Mouse (Mus musculus) embryonic facial prominence, embryonic 12.5 days (tissue): ENCODE results near the gene Ppox. TPM values are rescaled to one million over a fixed set of nuclear protein-coding genes. Genes with fewer than 3 reads are reported as not detected.
A peak's percentile ranks its signal among the peaks of the same experiment; 100 is the strongest.

Source experiments
- ATAC-seq: fragments of 200-750 bp; cut with Nextera tagmentation; 2 replicates; pipeline ENCODE4 v1.8.0; 2017; ENCODE audit not compliant: insufficient number of reproducible peaks, insufficient read depth, low FRiP score, low TSS enrichment
- H3K27ac ChIP-seq: fragments of 300-500 bp; sonication (generic); 2 replicates; pipeline ENCODE4 v1.5.1; 2016; ENCODE audit warnings: mild to moderate bottlenecking
- H3K27me3 ChIP-seq: fragments of 300-500 bp; sonication (generic); 2 replicates; pipeline ENCODE4 v1.6.1; 2016; ENCODE audit warnings: mild to moderate bottlenecking, moderate library complexity
- H3K36me3 ChIP-seq: fragments of 300-500 bp; sonication (generic); 2 replicates; pipeline ENCODE4 v1.6.1; 2016; ENCODE audit warnings: mild to moderate bottlenecking
- H3K4me1 ChIP-seq: fragments of 300-500 bp; sonication (generic); 2 replicates; pipeline ENCODE4 v1.6.1; 2016
- H3K4me2 ChIP-seq: fragments of 300-500 bp; sonication (generic); replicated peaks from 2 replicates; pipeline ENCODE4 v1.6.1; 2016; ENCODE audit warnings: mild to moderate bottlenecking, moderate library complexity
- H3K4me3 ChIP-seq: fragments of 300-500 bp; sonication (generic); 2 replicates; pipeline ENCODE4 v1.5.1; 2016; ENCODE audit warnings: mild to moderate bottlenecking
- H3K9ac ChIP-seq: fragments of 300-500 bp; sonication (generic); 2 replicates; pipeline ENCODE4 v1.6.1; 2016; ENCODE audit warnings: mild to moderate bottlenecking, moderate library complexity
- H3K9me3 ChIP-seq: fragments of 300-500 bp; sonication (generic); 2 replicates; pipeline ENCODE4 v1.6.1; 2016; ENCODE audit warnings: mild to moderate bottlenecking, moderate library complexity
- WGBS: fragments of 180-500 bp; shearing (Covaris S2); methylation state at CpG from one replicate; pipeline ENCODE4 v1.1.7; 2016; 5-methylcytosine and 5-hydroxymethylcytosine counted together
- polyA plus RNA-seq: library from polyadenylated mRNA; unstranded; fragments of >200 nt; fragmentation: Nextera tagmentation; extraction: Ambion mirVana; gene quantifications from 2 replicates; pipeline ENCODE4 v1.2.1, GENCODE M21; 2016

Gene Ppox
- polyA plus RNA-seq, 1 experiment from 2014 or later, result 75.4 TPM

DNA sequence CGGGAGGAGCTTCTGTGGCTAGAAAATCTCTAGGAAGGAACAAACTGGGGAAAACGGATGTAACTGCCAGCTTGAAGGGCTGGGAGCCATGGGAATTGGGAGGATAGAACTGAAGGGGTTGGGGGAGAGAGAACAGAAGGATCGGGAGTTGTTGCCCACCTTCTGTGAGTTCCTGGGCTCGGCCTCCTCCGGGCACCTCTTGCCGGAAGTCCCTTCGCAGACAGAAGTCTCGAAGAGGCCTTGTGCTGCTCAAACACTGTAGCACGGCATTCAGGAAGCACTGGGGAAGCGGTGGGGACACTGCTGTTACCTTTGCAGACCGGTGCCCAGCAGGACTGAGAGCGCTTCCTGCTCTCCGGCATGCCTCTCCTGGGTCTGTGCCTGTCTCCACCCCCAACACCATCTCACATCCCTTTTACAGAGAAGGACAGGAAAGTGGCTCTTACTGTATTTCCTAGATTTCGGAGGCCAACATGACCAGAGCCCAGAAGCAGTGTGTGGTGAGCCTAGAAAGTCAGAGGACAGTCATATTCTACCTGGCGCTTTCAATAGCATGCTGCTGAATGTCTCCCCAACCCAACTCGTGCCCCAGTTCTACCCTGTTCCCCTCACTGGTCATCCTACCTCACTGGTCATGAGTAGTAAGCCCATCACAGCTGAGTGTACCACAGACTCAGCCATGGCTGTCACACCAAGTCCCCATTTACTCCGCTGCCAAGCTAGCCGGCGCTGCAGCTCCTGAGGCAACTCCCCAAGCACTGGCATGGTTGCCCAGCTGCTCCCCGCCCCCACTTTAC is 4.3 kb upstream of the Ppox start:
- peaks cover 61% of the 10 kb centered on the region for H3K36me3 ChIP-seq
- 88% methylated on average over 20 of the region's 20 CpGs for WGBS

DNA sequence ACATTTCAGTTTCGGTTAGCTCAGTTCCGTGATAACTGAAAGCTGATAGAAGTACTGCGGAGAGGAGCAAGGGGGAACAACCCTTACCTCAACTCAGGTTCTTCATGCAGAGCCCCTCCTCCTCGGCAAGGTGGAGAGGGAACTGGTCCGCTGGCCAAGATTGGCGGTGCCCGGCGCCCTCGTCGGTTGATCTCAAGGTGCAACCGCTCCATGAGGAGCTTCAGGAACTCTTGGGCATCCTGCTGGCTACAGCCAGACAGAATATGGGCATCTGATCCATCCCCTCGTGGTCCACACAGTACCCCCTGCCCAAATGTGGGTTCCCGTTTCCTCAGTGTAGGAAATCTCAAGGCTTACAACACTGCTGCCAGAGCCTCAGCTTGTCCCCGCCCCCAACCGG is 3.5 kb upstream of the Ppox start:
- H3K9me3 ChIP-seq, result no peaks in the 10 kb centered on the region
- H3K27ac ChIP-seq, result no peak overlapping the region
- ATAC-seq, result no peak
- H3K4me1 ChIP-seq, result peaks cover 32% of the 10 kb centered on the region
- 92% methylated on average over 15 of the region's 15 CpGs for WGBS
- no peak overlapping the region for H3K4me2 ChIP-seq
- no peak overlapping the region for H3K9ac ChIP-seq
- H3K27me3 ChIP-seq, result no peaks in the 10 kb centered on the region
- peaks cover 55% of the 10 kb centered on the region for H3K36me3 ChIP-seq
- H3K4me3 ChIP-seq, result no peak overlapping the region

More for the DNA sequence above, 4.3 kb upstream of the Ppox start:
- peak overlapping the region; percentile 17; the same call in 1 of the 2 replicates for H3K27ac ChIP-seq
- no peak overlapping the region for H3K4me3 ChIP-seq
- no peaks in the 10 kb centered on the region for H3K27me3 ChIP-seq
- peaks cover 24% of the 10 kb centered on the region for H3K4me1 ChIP-seq
- H3K9me3 ChIP-seq, result no peaks in the 10 kb centered on the region
- ATAC-seq, result no peak
- 0 out of 2 replicates have a peak overlapping the region, but pooled peaks have one; percentile 7 for H3K9ac ChIP-seq
- no peak overlapping the region for H3K4me2 ChIP-seq

DNA sequence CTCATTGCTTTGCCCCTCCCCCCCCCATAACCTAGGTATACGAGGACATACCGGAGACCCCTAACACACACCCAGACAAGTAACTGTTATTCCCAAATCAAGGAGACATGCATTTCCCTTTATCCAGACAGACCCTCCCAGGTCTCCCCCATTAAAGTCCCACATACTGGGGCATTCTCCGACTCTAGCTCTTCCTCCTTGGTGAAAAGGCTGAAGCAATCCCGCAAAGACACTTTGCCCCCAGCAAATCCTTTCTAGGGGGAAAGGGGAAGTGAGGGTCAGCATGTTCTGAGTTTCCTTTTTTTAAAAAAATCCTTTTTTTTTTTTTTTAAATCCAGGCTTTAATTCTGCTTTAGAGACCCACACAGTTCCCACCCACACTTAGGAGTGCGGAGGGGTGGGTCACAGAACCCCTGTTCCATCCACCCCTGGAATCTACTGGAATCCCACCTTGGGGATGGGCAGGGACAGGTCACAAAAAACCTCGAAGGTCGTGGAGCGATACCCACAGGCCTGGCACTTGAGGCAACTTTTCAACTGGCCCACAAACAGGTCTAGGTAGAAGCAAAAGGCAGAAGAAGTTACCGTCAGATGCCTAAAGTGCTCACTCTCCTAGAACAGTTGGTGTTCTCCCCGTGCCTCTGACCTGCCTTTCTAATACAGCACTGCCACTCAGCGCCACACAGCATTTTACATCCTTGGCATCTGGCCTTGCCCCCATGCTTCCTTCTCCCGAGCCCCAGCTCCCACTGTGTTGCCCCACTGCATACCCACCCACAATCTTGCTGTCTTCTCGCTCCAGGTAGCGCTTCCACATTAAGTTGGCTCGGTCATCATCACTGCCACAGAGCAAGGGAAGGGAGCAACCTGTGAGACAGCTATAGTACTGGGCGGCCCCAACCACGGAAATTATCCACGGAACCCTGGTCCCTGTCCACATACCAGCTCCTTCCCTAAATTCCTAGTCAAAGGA is 2.5 kb upstream of the Ppox start:
- ATAC-seq, result no peak
- no peak overlapping the region for H3K4me2 ChIP-seq
- no peak overlapping the region for H3K27ac ChIP-seq
- peaks cover 51% of the 10 kb centered on the region for H3K36me3 ChIP-seq
- H3K9me3 ChIP-seq, result no peaks in the 10 kb centered on the region
- no peaks in the 10 kb centered on the region for H3K27me3 ChIP-seq
- no peak overlapping the region for H3K4me3 ChIP-seq
- H3K4me1 ChIP-seq, result peaks cover 34% of the 10 kb centered on the region
- no peak overlapping the region for H3K9ac ChIP-seq
- 91% methylated on average over 18 of the region's 18 CpGs for WGBS

DNA sequence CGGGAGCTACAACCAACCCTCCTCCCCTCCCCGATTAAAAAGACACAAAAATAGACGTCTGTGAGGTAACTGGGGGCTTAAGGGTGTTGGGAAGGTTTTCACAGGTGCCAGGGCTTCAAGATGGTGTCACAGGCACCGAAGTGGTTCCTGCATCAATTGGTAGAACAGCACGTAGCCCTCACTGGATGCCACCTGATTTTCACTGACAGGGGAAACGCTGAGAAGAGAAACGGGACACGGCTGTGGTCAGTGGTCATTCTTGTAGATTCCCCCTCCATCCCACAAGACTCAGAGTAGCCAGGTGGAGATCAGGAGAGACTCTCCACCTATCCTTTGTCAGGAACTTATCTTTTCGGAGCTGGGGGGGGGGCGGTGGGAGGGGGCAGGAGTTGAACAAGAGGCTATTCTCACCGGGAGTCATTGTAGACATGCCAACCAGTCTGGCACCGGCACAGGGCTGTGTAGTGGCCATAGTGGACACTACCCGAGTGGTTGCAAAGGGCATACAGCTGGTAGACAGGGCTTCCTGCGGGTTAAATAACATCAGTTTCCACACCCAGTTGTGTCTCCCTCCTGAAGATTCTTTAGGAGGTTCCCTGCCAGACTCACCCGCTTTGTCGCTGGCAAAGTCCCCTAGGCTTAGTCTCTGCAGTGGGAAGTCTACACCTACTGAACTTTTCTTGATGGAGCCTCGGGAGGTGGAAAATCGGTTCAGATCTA is 1.3 kb upstream of the Ppox start:
- Histone ChIP-seq H3K4me2 (peak overlapping the region; percentile 64; the same call in 1 of the 2 replicates), H3K4me1 (peaks cover 28% of the 10 kb centered on the region), H3K9me3 (no peaks in the 10 kb centered on the region), H3K27me3 (no peaks in the 10 kb centered on the region), H3K9ac (no peak overlapping the region), H3K36me3 (peaks cover 61% of the 10 kb centered on the region), H3K4me3 (no peak overlapping the region), H3K27ac (peak overlapping the region; percentile 83; the same call in 1 of the 2 replicates)
- WGBS, result 79% methylated on average over 18 of the region's 18 CpGs
- no peak for ATAC-seq

DNA sequence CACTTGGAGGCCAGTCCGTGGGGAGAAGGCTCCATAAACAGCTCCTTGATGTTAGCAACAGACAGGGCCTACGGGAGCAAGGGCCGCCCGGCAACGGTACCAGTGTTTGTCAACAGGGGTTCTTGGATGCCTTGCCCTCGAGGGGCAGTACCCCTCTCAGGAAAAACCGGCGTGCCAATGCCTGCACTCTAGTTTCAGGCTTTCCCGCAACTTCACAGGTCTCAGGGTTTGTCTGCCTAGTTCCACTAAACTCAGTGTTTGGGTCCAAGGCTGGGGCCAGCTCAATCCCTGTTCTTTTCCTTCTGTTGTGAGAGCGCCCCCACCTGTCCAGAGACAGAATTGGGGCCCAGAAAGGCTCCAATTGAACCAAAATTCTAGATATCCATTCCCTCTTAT is 540 bp upstream of the Ppox start:
- peaks cover 22% of the 10 kb centered on the region; the same call in 1 of the 2 replicates for H3K4me1 ChIP-seq
- WGBS, result 0% methylated on average over 10 of the region's 10 CpGs
- peak overlapping the region; percentile 46 for H3K9ac ChIP-seq
- H3K27me3 ChIP-seq, result no peaks in the 10 kb centered on the region
- peaks cover 66% of the 10 kb centered on the region for H3K36me3 ChIP-seq
- H3K27ac ChIP-seq, result peak overlapping the region; percentile 83
- peak overlapping the region; percentile 64 for H3K4me2 ChIP-seq
- no peaks in the 10 kb centered on the region for H3K9me3 ChIP-seq
- peak overlapping the region; percentile 69 for H3K4me3 ChIP-seq
- peak; percentile 42 for ATAC-seq

DNA sequence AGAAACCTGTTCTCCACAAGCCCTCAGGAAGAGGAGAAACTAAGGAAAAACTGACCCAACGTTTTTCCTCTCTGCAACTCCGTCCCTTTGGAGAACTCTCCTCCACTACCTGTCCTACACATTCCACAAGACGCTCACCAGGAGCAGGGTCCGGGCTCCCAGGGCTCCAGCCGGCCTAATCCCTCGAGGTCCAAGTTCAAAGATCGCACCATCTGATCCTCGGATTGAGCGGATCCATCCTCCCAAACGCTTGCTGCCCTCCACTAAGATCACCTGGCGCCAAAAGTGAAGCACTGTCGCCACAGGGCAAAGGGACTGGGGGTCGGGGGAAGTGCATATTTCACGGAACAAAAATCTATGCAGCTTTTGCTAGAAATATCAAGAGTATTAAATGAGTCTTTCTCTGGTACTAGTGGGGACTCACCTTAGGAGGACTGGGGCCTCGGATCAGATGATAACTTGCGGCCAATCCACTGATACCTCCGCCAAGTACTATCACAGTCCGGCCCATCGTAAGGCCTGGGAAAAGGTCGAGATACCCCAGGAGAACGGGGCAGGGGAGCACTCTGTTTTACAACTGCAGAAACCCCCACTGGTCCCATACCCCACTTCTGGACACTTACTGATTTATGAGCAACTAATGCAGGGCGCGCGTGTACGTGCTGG is 603 bp downstream of the Ppox start:
- H3K4me3 ChIP-seq, result peak overlapping the region; percentile 69
- 2% methylated on average over 25 of the region's 25 CpGs for WGBS
- peak; percentile 28; the same call in 1 of the 2 replicates for ATAC-seq
- H3K27me3 ChIP-seq, result no peaks in the 10 kb centered on the region
- peak overlapping the region; percentile 90 for H3K4me2 ChIP-seq
- H3K36me3 ChIP-seq, result peaks cover 66% of the 10 kb centered on the region
- H3K9me3 ChIP-seq, result no peaks in the 10 kb centered on the region
- H3K4me1 ChIP-seq, result peaks cover 18% of the 10 kb centered on the region; the same call in 1 of the 2 replicates
- peak overlapping the region; percentile 79 for H3K9ac ChIP-seq
- H3K27ac ChIP-seq, result 0 out of 2 replicates have a peak overlapping the region, but pooled peaks have one; percentile 17

DNA sequence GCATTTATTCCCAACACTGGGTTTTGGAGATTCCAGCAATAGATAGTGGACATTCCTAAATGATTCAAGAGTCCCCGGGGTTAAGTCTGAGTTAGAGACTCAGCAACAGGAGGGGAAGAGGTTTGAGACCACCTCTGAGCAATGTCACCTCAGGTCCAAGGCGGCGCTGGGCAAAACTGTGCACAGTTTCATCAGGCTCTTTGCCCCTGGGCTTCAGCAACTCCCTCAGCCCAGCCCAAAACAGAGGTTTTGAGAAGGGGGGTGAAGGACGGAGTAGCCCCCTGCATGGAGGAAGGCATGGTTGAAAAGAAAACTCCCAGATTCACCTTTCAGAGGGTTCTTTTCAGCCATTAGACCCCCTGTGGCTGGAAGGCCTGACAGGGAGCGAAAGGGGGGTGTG is 1.3 kb downstream of the Ppox start:
- no peaks in the 10 kb centered on the region for H3K9me3 ChIP-seq
- H3K4me2 ChIP-seq, result peak overlapping the region; percentile 90
- peak overlapping the region; percentile 69 for H3K4me3 ChIP-seq
- H3K27ac ChIP-seq, result no peak overlapping the region
- H3K9ac ChIP-seq, result peak overlapping the region; percentile 79; the same call in 1 of the 2 replicates
- peaks cover 66% of the 10 kb centered on the region for H3K36me3 ChIP-seq
- peaks cover 16% of the 10 kb centered on the region; the same call in 1 of the 2 replicates for H3K4me1 ChIP-seq
- WGBS, result 58% methylated on average over 5 of the region's 5 CpGs
- no peaks in the 10 kb centered on the region for H3K27me3 ChIP-seq
- no peak for ATAC-seq

DNA sequence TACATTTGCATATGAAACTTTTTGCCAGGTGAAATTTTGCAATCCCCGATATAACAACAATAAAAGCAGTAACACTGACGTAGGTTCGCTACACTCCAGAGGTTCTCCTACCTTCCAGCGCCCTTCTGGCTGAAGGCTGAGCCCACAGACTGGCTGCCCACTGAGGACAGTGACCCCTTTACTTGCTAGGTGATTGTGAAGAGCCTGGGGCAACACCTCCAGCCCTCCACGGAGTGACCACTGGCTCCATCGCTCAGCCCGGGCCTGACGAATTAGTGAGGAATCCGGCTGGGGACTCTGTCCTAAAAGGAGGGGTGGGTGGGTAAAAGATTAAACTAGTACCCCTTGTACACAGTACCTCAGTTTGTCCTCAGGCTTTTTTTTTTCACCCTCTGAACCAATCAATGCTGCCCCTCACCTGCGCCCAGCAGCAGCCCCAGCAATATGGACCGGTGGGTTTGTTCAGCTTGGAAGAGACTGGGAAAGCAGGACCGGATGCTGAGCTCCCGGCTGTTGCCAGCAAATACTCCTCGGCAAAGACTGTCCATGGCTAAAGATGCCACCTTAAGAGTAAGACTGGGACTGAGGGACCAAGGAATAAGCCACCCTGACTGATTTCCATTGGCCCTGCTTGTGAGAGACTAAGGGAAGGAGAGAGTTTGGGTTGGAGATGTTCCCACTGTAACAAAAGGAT is 1.8 kb downstream of the Ppox start:
- Histone ChIP-seq H3K27me3 (no peaks in the 10 kb centered on the region), H3K9ac (no peak overlapping the region), H3K36me3 (peaks cover 68% of the 10 kb centered on the region), H3K27ac (no peak overlapping the region), H3K4me1 (peaks cover 16% of the 10 kb centered on the region; the same call in 1 of the 2 replicates), H3K9me3 (no peaks in the 10 kb centered on the region), H3K4me3 (peak overlapping the region; percentile 69; the same call in 1 of the 2 replicates), H3K4me2 (no peak overlapping the region)
- no peak for ATAC-seq
- 81% methylated on average over 14 of the region's 14 CpGs for WGBS

DNA sequence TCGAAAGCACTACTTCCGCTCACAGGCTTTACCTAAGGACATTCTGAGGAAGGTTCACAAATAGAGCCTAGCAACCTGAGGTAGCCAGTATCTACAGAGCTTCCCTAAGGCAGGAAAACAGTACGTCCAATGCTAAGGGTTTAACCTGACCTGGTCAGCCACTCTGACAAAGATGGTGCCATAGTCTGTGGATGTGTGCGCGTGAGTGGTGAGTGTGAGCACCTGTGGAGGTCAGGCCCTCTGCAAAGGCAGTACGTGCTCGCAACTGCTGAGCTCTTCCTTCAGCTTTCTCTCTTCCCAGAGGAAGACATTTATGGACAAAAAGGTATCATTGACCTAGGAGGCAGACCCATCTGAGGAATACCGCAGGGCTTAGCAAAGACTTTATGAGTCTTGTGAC is 2.5 kb downstream of the Ppox start:
- Histone ChIP-seq H3K4me3 (no peak overlapping the region), H3K4me1 (peaks cover 16% of the 10 kb centered on the region; the same call in 1 of the 2 replicates), H3K4me2 (no peak overlapping the region), H3K27ac (no peak overlapping the region), H3K9ac (no peak overlapping the region), H3K36me3 (peaks cover 69% of the 10 kb centered on the region), H3K27me3 (no peaks in the 10 kb centered on the region), H3K9me3 (no peaks in the 10 kb centered on the region)
- no peak for ATAC-seq
- 94% methylated on average over 8 of the region's 8 CpGs for WGBS

DNA sequence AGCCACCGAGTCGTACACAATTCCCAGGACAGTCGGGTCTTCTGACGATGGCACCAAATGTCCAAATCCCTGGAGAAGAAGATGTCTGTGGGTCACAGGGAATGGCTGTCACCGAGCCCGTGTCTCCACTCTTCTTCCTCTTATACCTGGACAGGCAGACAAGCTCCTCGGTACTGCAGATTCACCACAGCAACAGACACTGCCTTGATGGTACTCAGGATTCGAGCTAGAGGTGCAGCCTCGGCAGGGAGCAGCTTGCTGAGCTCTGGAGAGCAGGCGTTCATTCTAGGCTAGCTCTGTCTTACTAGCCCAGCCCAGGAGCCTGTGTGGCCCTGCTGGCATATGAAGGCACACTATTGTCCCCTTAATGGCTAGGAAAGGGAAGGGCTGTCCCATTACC is 3.2 kb downstream of the Ppox start:
- H3K4me2 ChIP-seq, result no peak overlapping the region
- H3K9me3 ChIP-seq, result no peaks in the 10 kb centered on the region
- no peak overlapping the region for H3K27ac ChIP-seq
- no peak overlapping the region for H3K4me3 ChIP-seq
- no peak overlapping the region for H3K9ac ChIP-seq
- peaks cover 68% of the 10 kb centered on the region for H3K36me3 ChIP-seq
- H3K4me1 ChIP-seq, result peaks cover 16% of the 10 kb centered on the region; the same call in 1 of the 2 replicates
- no peaks in the 10 kb centered on the region for H3K27me3 ChIP-seq
- 84% methylated on average over 10 of the region's 10 CpGs for WGBS
- ATAC-seq, result no peak
